Mouse (Mus musculus): ENCODE data around the gene Sncg. TPM values are rescaled to one million over a fixed set of nuclear protein-coding genes. Genes with fewer than 3 reads are reported as not detected.
A peak's percentile ranks its signal among the peaks of the same experiment; 100 is the strongest.
"Not testable (repeated sequence)": the region's sequence is repeated elsewhere in the genome, so short reads cannot be mapped to it uniquely, and the experiment has no call there.

The Sncg gene
- total RNA-seq (2015; ENCODE audit: low replicate concordance): not detected in 2 replicates
- not detected in 2 replicates for total RNA-seq (2017; ENCODE audit: low replicate concordance)

GRCm38 (mm10) chr14:34374577-34374976 is at the start of gene Sncg:
Gene Sncg, minus strand, starts transcription at chr14:34374789.
- ATAC-seq (replicated peaks; ENCODE audit: low FRiP score, poor library complexity, severe bottlenecking): no peak

GRCm38 (mm10) chr14:34421078-34421477 is 46.5 kb upstream of the Sncg start:
- ATAC-seq (replicated peaks; ENCODE audit: low FRiP score, poor library complexity, severe bottlenecking): no peak

GRCm38 (mm10) chr14:34417501-34417900 is 42.9 kb upstream of the Sncg start:
- ATAC-seq (replicated peaks; ENCODE audit: low FRiP score, poor library complexity, severe bottlenecking): no peak

GRCm38 (mm10) chr14:34416946-34417345 is 42.4 kb upstream of the Sncg start:
- ATAC-seq (replicated peaks; ENCODE audit: low FRiP score, poor library complexity, severe bottlenecking): not testable (repeated sequence)

- ATAC-seq (replicated peaks; ENCODE audit: low FRiP score, poor library complexity, severe bottlenecking): no peak
Measured at GRCm38 (mm10) chr14:34412164-34412896, 37.7 kb upstream of the Sncg start.

GRCm38 (mm10) chr14:34410716-34411115 is 36.1 kb upstream of the Sncg start:
- ATAC-seq (replicated peaks; ENCODE audit: low FRiP score, poor library complexity, severe bottlenecking): no peak

GRCm38 (mm10) chr14:34403424-34403823 is 28.8 kb upstream of the Sncg start:
- ATAC-seq (replicated peaks; ENCODE audit: low FRiP score, poor library complexity, severe bottlenecking): no peak

GRCm38 (mm10) chr14:34402871-34403270 is 28.3 kb upstream of the Sncg start:
- ATAC-seq (replicated peaks; ENCODE audit: low FRiP score, poor library complexity, severe bottlenecking): no peak

- ATAC-seq (replicated peaks; ENCODE audit: low FRiP score, poor library complexity, severe bottlenecking): peak; percentile 80
Measured at GRCm38 (mm10) chr14:34401135-34401534, 26.5 kb upstream of the Sncg start.

- ATAC-seq (replicated peaks; ENCODE audit: low FRiP score, poor library complexity, severe bottlenecking): no peak
Measured at GRCm38 (mm10) chr14:34400021-34400420, 25.4 kb upstream of the Sncg start.

GRCm38 (mm10) chr14:34399301-34399700 is 24.7 kb upstream of the Sncg start:
- no peak for ATAC-seq (replicated peaks; ENCODE audit: low FRiP score, poor library complexity, severe bottlenecking)

- no peak for ATAC-seq (replicated peaks; ENCODE audit: low FRiP score, poor library complexity, severe bottlenecking)
Measured at GRCm38 (mm10) chr14:34398901-34399300, 24.3 kb upstream of the Sncg start.

- ATAC-seq (replicated peaks; ENCODE audit: low FRiP score, poor library complexity, severe bottlenecking): no peak
Measured at GRCm38 (mm10) chr14:34397871-34398270, 23.3 kb upstream of the Sncg start.

GRCm38 (mm10) chr14:34393295-34393694 is 18.7 kb upstream of the Sncg start:
- ATAC-seq (replicated peaks; ENCODE audit: low FRiP score, poor library complexity, severe bottlenecking): no peak

GRCm38 (mm10) chr14:34382921-34383704 is 8.5 kb upstream of the Sncg start:
- ATAC-seq (replicated peaks; ENCODE audit: low FRiP score, poor library complexity, severe bottlenecking): no peak

- ATAC-seq (replicated peaks; ENCODE audit: low FRiP score, poor library complexity, severe bottlenecking): no peak
Measured at GRCm38 (mm10) chr14:34378560-34379331, 4.2 kb upstream of the Sncg start.

- ATAC-seq (replicated peaks; ENCODE audit: low FRiP score, poor library complexity, severe bottlenecking): no peak
Measured at GRCm38 (mm10) chr14:34377121-34377520, 2.5 kb upstream of the Sncg start.

- ATAC-seq (replicated peaks; ENCODE audit: low FRiP score, poor library complexity, severe bottlenecking): no peak
Measured at GRCm38 (mm10) chr14:34375941-34376340, 1.4 kb upstream of the Sncg start.

- ATAC-seq (replicated peaks; ENCODE audit: low FRiP score, poor library complexity, severe bottlenecking): no peak
Measured at GRCm38 (mm10) chr14:34375415-34375904, 871 bp upstream of the Sncg start, which contains the start of gene Mmrn2. Gene Mmrn2, plus strand, starts transcription at chr14:34375465.

GRCm38 (mm10) chr14:34373581-34373980 is 1.0 kb downstream of the Sncg start:
- no peak for ATAC-seq (replicated peaks; ENCODE audit: low FRiP score, poor library complexity, severe bottlenecking)
